Mouse (Mus musculus) forebrain, embryonic 14.5 days (tissue): ENCODE results near the gene Casz1. TPM values are rescaled to one million over a fixed set of nuclear protein-coding genes. Genes with fewer than 3 reads are reported as not detected.

Experiments used
- ATAC-seq: fragments of 200-750 bp; cut with Nextera tagmentation; 2 replicates; pipeline ENCODE4 v1.8.0; 2017; ENCODE audit warnings: mild to moderate bottlenecking, moderate library complexity
- DNase-seq: peaks from one replicate; pipeline ENCODE4 v3.0.0-alpha.2; 2015; ENCODE audit warnings: low spot score
- H3K27ac ChIP-seq: fragments of 300-500 bp; sonication (generic); 2 replicates; pipeline ENCODE4 v1.5.1; 2014; ENCODE audit warnings: low read depth, mild to moderate bottlenecking, control low read depth, low read length, moderate library complexity
- H3K27me3 ChIP-seq: fragments of 300-500 bp; sonication (generic); replicated peaks from 2 replicates; pipeline ENCODE4 v1.6.1; 2014; ENCODE audit warnings: low read length, control low read depth, mixed read lengths; ENCODE audit not compliant: control insufficient read depth, insufficient read depth
- H3K36me3 ChIP-seq: fragments of 300-500 bp; sonication (generic); 2 replicates; pipeline ENCODE4 v1.6.1; 2014; ENCODE audit warnings: low read length, control low read depth; ENCODE audit not compliant: control insufficient read depth, insufficient read depth
- H3K4me1 ChIP-seq: fragments of 300-500 bp; sonication (generic); 2 replicates; pipeline ENCODE4 v1.6.1; 2014; ENCODE audit warnings: antibody characterized with exemption, low read length, control low read depth; ENCODE audit not compliant: control insufficient read depth, insufficient read depth
- H3K4me2 ChIP-seq: fragments of 300-500 bp; sonication (generic); 2 replicates; pipeline ENCODE4 v1.6.1; 2014; ENCODE audit warnings: mild to moderate bottlenecking, control low read depth, low read length
- H3K4me3 ChIP-seq: fragments of 300-500 bp; sonication (generic); 2 replicates; pipeline ENCODE4 v1.5.1; 2014; ENCODE audit warnings: low read depth, low read length, control low read depth
- H3K9ac ChIP-seq: fragments of 300-500 bp; sonication (generic); 2 replicates; pipeline ENCODE4 v1.6.1; 2014; ENCODE audit warnings: mild to moderate bottlenecking, low read length, control low read depth, moderate library complexity
- H3K9me3 ChIP-seq: fragments of 300-500 bp; sonication (generic); replicated peaks from 2 replicates; pipeline ENCODE4 v1.6.1; 2016; ENCODE audit warnings: low read length, control low read depth, mixed read lengths; ENCODE audit not compliant: control insufficient read depth
- WGBS: fragments of 180-500 bp; shearing (Covaris S2); extraction: QIAGEN DNeasy Blood & Tissue Kit; methylation state at CpG from one replicate; pipeline ENCODE4 v1.1.7; 2014; 5-methylcytosine and 5-hydroxymethylcytosine counted together
- polyA plus RNA-seq: library from polyadenylated mRNA; unstranded; fragments of >200 nt; fragmentation: Nextera tagmentation; extraction: Ambion mirVana; gene quantifications from 2 replicates; pipeline ENCODE4 v1.2.1, GENCODE M21; 2014

The Casz1 gene
- polyA plus RNA-seq, 1 experiment from 2014 or later: 0.57 TPM

- no peaks in the 10 kb centered on the region for H3K36me3 ChIP-seq
- H3K4me1 ChIP-seq: peaks cover 14% of the 10 kb centered on the region
- H3K4me3 ChIP-seq: no peak overlapping the region
- H3K27me3 ChIP-seq: peaks cover 12% of the 10 kb centered on the region
- no peak overlapping the region for H3K27ac ChIP-seq
- 55% methylated on average over 15 of the region's 15 CpGs for WGBS
- no peak for DNase-seq
- H3K4me2 ChIP-seq: no peak overlapping the region
- H3K9me3 ChIP-seq: no peaks in the 10 kb centered on the region
- ATAC-seq: no peak
- no peak overlapping the region for H3K9ac ChIP-seq
Measured at GRCm38 (mm10) chr4:148918707-148919447, 114.6 kb downstream of the Casz1 start.

DNA sequence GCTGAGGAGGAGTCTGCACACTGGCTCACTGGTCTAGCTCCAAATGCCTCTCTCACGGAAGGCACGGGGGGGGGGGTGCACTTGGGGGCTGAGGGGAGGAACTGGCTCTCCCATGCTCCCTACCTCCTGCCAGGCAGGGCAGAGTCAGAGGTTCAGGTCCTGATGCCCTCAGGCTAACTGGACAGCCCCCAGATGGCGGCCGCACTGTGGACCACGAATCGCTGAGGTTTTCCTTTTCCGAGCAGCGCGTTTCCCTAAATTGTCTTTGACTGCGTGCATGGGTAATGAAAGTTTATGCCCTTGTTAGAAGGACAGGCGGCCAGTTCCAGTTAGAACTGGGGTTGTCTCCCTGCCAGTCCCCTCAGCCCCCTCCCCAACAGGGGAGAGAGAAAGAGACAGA, 116.4 kb downstream of the Casz1 start:
- Histone ChIP-seq H3K9me3 (no peaks in the 10 kb centered on the region), H3K27me3 (peaks cover 14% of the 10 kb centered on the region), H3K4me1 (peaks cover 6% of the 10 kb centered on the region; the same call in 1 of the 2 replicates), H3K27ac (no peak overlapping the region), H3K36me3 (no peaks in the 10 kb centered on the region), H3K9ac (no peak overlapping the region), H3K4me2 (no peak overlapping the region), H3K4me3 (no peak overlapping the region)
- WGBS: 65% methylated on average over 11 of the region's 11 CpGs
- DNase-seq (no peak), ATAC-seq (no peak)

GRCm38 (mm10) chr4:148922221-148922700, 118.0 kb downstream of the Casz1 start:
- Histone ChIP-seq H3K27me3 (peaks cover 14% of the 10 kb centered on the region), H3K4me2 (peak overlapping the region; percentile 29; the same call in 1 of the 2 replicates), H3K27ac (no peak overlapping the region), H3K4me1 (peaks cover 6% of the 10 kb centered on the region; the same call in 1 of the 2 replicates), H3K9ac (no peak overlapping the region), H3K9me3 (no peaks in the 10 kb centered on the region), H3K36me3 (no peaks in the 10 kb centered on the region), H3K4me3 (no peak overlapping the region)
- no peak for DNase-seq
- ATAC-seq: peak; percentile 40
- 16% methylated on average over 16 of the region's 16 CpGs for WGBS

GRCm38 (mm10) chr4:148923414-148923813, 119.2 kb downstream of the Casz1 start:
- Histone ChIP-seq H3K4me2 (no peak overlapping the region), H3K9me3 (no peaks in the 10 kb centered on the region), H3K4me3 (no peak overlapping the region), H3K9ac (no peak overlapping the region), H3K4me1 (peaks cover 6% of the 10 kb centered on the region; the same call in 1 of the 2 replicates), H3K27ac (no peak overlapping the region), H3K27me3 (peaks cover 14% of the 10 kb centered on the region), H3K36me3 (no peaks in the 10 kb centered on the region)
- ATAC-seq (no peak), DNase-seq (no peak)
- whole genome bisulfite sequencing: 79% methylated on average over 9 of the region's 9 CpGs

GRCm38 (mm10) chr4:148923976-148924375, 119.7 kb downstream of the Casz1 start:
- ATAC-seq (no peak), DNase-seq (no peak)
- peak overlapping the region; percentile 21; the same call in 1 of the 2 replicates for H3K27ac ChIP-seq
- no peak overlapping the region for H3K4me2 ChIP-seq
- H3K36me3 ChIP-seq: no peaks in the 10 kb centered on the region
- no peaks in the 10 kb centered on the region for H3K9me3 ChIP-seq
- H3K9ac ChIP-seq: no peak overlapping the region
- no peak overlapping the region for H3K4me3 ChIP-seq
- H3K4me1 ChIP-seq: peaks cover 6% of the 10 kb centered on the region; the same call in 1 of the 2 replicates
- WGBS: 74% methylated on average over 8 of the region's 8 CpGs
- H3K27me3 ChIP-seq: peaks cover 14% of the 10 kb centered on the region

DNA sequence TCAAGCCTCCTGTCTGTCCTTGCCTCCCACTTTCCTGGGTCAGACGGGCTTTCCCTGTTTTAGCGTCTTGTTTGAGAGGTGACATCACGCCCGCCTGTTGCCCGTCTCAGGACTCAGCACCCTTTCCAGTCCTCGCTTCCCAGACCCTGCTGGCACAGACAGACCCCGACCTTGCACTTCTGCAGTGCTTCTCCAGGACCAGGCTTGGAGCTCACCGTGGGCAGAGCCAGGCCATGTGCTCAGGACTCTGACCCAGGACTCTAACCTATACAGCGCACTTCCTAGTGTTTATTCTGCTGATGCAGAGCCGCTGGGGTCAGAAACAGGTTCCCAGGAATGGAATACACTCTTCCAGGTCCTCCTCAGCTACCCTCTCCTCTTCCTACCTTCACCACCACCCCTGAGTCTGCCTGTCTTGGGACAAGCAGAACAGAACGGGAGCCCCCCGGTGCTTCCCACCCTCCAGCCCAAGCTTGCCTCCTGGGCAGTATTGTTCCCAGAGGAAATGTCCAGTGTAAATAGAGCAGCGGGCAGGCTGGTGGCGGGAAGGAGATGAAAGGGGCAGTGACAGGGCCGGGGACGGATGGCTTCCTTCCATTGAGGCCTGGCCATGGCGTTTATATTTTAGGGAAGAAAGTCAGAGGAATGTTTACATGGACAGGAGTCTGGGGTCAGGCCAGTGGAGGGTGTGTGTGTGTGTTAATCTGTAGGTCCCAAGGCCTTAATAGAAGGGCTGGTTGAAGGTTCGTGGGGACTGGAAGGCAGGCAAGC, 121.5 kb downstream of the Casz1 start:
- Histone ChIP-seq H3K27ac (no peak overlapping the region), H3K27me3 (peaks cover 7% of the 10 kb centered on the region), H3K9ac (no peak overlapping the region), H3K4me2 (no peak overlapping the region), H3K9me3 (no peaks in the 10 kb centered on the region), H3K36me3 (no peaks in the 10 kb centered on the region), H3K4me1 (peaks cover 6% of the 10 kb centered on the region; the same call in 1 of the 2 replicates), H3K4me3 (no peak overlapping the region)
- ATAC-seq (no peak), DNase-seq (no peak)
- 39% methylated on average over 18 of the region's 18 CpGs for WGBS

DNA sequence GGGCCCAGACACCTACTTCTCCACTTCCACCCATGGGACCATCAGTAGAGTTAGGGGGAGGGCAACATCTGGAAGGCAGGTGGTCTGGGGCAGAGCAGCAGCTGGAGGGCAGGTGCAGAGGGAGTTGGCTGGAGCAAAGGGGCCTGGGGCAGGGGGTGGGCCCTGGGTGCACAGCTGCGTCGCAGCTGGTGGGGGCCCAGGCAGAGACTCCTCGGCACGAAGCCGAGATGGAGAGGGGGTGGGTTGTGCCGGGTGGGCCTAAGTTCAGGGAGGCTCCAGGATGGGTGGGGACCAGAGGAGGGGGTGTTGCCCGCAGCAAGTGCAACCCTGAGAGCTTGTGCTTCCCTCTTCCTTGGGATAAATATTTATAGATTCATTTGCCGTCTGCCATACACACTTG, 122.2 kb downstream of the Casz1 start:
- 50% methylated on average over 8 of the region's 8 CpGs for WGBS
- no peak overlapping the region for H3K9ac ChIP-seq
- no peak for ATAC-seq

GRCm38 (mm10) chr4:148928316-148928715, 124.1 kb downstream of the Casz1 start:
- H3K36me3 ChIP-seq: no peaks in the 10 kb centered on the region
- no peak overlapping the region for H3K27ac ChIP-seq
- DNase-seq (no peak), ATAC-seq (no peak)
- 73% methylated on average over 9 of the region's 9 CpGs for WGBS
- no peaks in the 10 kb centered on the region for H3K9me3 ChIP-seq
- H3K4me1 ChIP-seq: no peaks in the 10 kb centered on the region
- H3K4me2 ChIP-seq: no peak overlapping the region
- H3K27me3 ChIP-seq: 0 out of 2 replicates have a peak, but pooled peaks cover 2% of the 10 kb centered on the region
- no peak overlapping the region for H3K9ac ChIP-seq
- no peak overlapping the region for H3K4me3 ChIP-seq

More for the DNA sequence above, 122.2 kb downstream of the Casz1 start:
- Histone ChIP-seq H3K9me3 (no peaks in the 10 kb centered on the region), H3K4me1 (peaks cover 6% of the 10 kb centered on the region; the same call in 1 of the 2 replicates), H3K27me3 (peaks cover 3% of the 10 kb centered on the region), H3K36me3 (no peaks in the 10 kb centered on the region), H3K27ac (no peak overlapping the region), H3K4me2 (no peak overlapping the region), H3K4me3 (no peak overlapping the region)
- DNase-seq: no peak
